Mouse (Mus musculus) MEL (cell line): ENCODE data around the gene Cdh13.

Source experiments
- CHD2 ChIP-seq: IDR thresholded peaks from 2 replicates; pipeline ENCODE4 v1.6.1; 2011; ENCODE audit warnings: low read length, improper control_type of control experiment
- EP300 ChIP-seq, 2 experiments: IDR thresholded peaks; 2 replicates each; pipeline ENCODE4 v1.6.1; 2011; ENCODE audit warnings: improper control_type of control experiment in 2 of 2, low read length in 2 of 2, low read depth in 1 of 2, mild to moderate bottlenecking in 1 of 2
- GATA1 ChIP-seq: IDR thresholded peaks from 2 replicates; pipeline ENCODE4 v1.6.1; 2011; ENCODE audit warnings: low read depth, low read length, improper control_type of control experiment
- MYC ChIP-seq: IDR thresholded peaks from 2 replicates; pipeline ENCODE4 v1.6.1; 2011; ENCODE audit warnings: low read depth, mild to moderate bottlenecking, low read length, improper control_type of control experiment, moderate library complexity
- NELFE ChIP-seq: IDR thresholded peaks from 2 replicates; pipeline ENCODE4 v1.6.1; 2011; ENCODE audit warnings: low read depth, low read length, improper control_type of control experiment
- POLR2A ChIP-seq, 2 experiments: IDR thresholded peaks; 2 replicates each; pipeline ENCODE4 v1.6.1; 2011 to 2012; ENCODE audit warnings: low read length in 2 of 2, mild to moderate bottlenecking in 2 of 2, control low read depth in 1 of 2, improper control_type of control experiment in 1 of 2, low read depth in 1 of 2, moderate library complexity in 1 of 2; ENCODE audit not compliant: control insufficient read depth in 1 of 2, insufficient read depth in 1 of 2, poor library complexity in 1 of 2
- RAD21 ChIP-seq: IDR thresholded peaks from 2 replicates; pipeline ENCODE4 v1.6.1; 2011; ENCODE audit warnings: mild to moderate bottlenecking, low read depth, low read length, improper control_type of control experiment
- USF1 ChIP-seq: IDR thresholded peaks from 2 replicates; pipeline ENCODE4 v1.6.1; 2014; ENCODE audit warnings: low read depth, mild to moderate bottlenecking, inconsistent platforms, low read length, improper control_type of control experiment, moderate library complexity
- ZC3H11A ChIP-seq: IDR thresholded peaks from 2 replicates; pipeline ENCODE4 v1.6.1; 2012; ENCODE audit warnings: low read depth, mild to moderate bottlenecking, inconsistent platforms, low read length, improper control_type of control experiment
- ZMIZ1 ChIP-seq: IDR thresholded peaks from 2 replicates; pipeline ENCODE4 v1.6.1; 2012; ENCODE audit warnings: low read depth, mild to moderate bottlenecking, inconsistent platforms, low read length, improper control_type of control experiment, moderate library complexity
- ZNF384 ChIP-seq: IDR thresholded peaks from 2 replicates; pipeline ENCODE4 v1.6.1; 2012; ENCODE audit warnings: low read depth, mild to moderate bottlenecking, inconsistent platforms, low read length, improper control_type of control experiment

DNA sequence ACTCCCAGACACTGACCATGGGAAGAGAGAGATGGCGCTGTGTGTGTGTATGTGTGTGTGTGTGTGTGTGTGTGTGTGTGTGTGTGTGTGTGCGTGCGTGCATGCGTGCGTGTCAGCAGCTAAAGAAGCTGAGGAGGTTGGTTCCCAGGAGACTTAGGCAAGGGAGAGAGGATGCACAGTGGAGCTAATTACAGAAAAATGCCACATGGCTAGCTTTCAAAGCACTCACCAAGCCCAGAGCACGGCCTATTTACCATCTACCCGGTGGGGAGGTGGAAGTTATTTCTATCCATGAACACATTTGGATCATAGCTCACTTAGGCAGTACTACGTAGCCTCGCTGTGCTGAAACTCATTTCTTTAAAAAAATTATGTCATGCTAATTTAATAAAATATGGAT lies 194.1 kb downstream of the Cdh13 start:
- TF ChIP-seq POLR2A (IDR thresholded peaks at IDR 0.05; ENCODE audit: control insufficient read depth in 1 of 2, insufficient read depth in 1 of 2, low read depth in 1 of 2, low read length in 2 of 2, poor library complexity in 1 of 2) (no peak), USF1 (no peak), ZMIZ1 (no peak), EP300 (IDR thresholded peaks at IDR 0.05; ENCODE audit: low read depth in 1 of 2, low read length in 2 of 2) (no peak), GATA1 (no peak), ZC3H11A (no peak), RAD21 (no peak), CHD2 (no peak), NELFE (no peak), ZNF384 (no peak), MYC (no peak)
